Comparison of ENCODE assay signal across 12 mouse cellular contexts in the genomic region with DNA sequence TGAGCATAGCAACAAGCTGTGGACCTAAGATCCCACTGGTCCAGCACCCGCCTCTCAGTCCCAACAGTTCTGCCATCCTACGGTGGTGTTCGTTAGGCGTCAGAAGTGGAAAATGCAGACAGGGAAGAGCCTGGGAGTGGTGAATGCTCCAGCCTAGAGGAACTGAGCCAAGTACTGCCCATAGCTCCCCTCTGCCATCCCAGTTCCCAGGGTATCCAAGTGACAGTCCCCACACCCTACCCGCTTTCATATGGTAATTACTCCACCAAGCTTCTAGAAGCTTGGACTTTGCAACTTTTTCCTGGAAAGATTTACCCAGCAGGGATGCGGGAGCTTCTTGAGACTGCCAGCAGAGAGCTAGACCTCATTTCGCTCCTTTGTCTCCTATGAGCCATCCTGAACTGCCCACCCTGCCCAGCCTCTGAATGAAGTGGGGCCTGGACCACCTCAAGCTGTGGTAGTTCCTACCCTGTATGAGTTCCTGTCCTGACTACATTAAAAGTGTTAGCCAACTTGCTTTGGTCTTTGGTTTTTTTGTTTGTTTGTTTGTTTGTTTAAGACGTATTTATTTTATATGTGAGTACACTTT.
A peak's percentile ranks its signal among the peaks of the same experiment; 100 is the strongest.
DNase-seq lines count a peak whose midpoint lies in the region; ATAC-seq lines count a peak whose summit lies in the region.
"Had no signal": no experiment of that assay in that cellular context is flagged by ENCODE, and none has a peak within 500 bp of the region (broad histone marks: within the 10 kb centered on the region; RNA-seq: fewer than 3 reads in every experiment).

No protein-coding gene starts in this region.

- H3K9ac ChIP-seq in hindbrain, embryonic 12.5 days: no peak overlapping the region
- H3K9ac ChIP-seq in midbrain, embryonic 14.5 days (replicated peaks; ENCODE audit: low read length): no peak overlapping the region
- H3K9ac ChIP-seq: heart, embryonic 12.5 days; lung, embryonic 15.5 days had no signal

- no peak overlapping the region for H3K4me3 ChIP-seq in hindbrain, embryonic 12.5 days
- no peak overlapping the region for H3K4me3 ChIP-seq in midbrain, embryonic 14.5 days (replicated peaks; ENCODE audit: low read depth, low read length)
- H3K4me3 ChIP-seq: heart, embryonic 12.5 days; lung, embryonic 15.5 days had no signal

- peaks cover 7% of the 10 kb centered on the region for H3K36me3 ChIP-seq in hindbrain, embryonic 12.5 days
- H3K36me3 ChIP-seq in midbrain, embryonic 14.5 days (ENCODE audit: control insufficient read depth, insufficient read depth, low read length): no peaks in the 10 kb centered on the region

- no peak overlapping the region for H3K4me2 ChIP-seq in hindbrain, embryonic 12.5 days (replicated peaks)
- no peak overlapping the region for H3K4me2 ChIP-seq in midbrain, embryonic 14.5 days (ENCODE audit: low read length)
- H3K4me2 ChIP-seq: heart, embryonic 12.5 days; lung, embryonic 15.5 days had no signal

- 51% methylated on average over 8 of the region's 8 CpGs for WGBS in hindbrain, embryonic 12.5 days
- WGBS in midbrain, embryonic 14.5 days: 32% methylated on average over 8 of the region's 8 CpGs

- no peaks in the 10 kb centered on the region for H3K9me3 ChIP-seq in hindbrain, embryonic 12.5 days (replicated peaks)
- H3K9me3 ChIP-seq in midbrain, embryonic 14.5 days (ENCODE audit: control insufficient read depth, low read length): no peaks in the 10 kb centered on the region
- H3K9me3 ChIP-seq: heart, embryonic 12.5 days; lung, embryonic 15.5 days had no signal

- DNase-seq in heart, adult 11 months: peak; percentile 74
- no peak for DNase-seq in heart, adult 9 months (ENCODE audit: low spot score in 2 of 2)
- DNase-seq in ZHBTc4 (ENCODE audit: low read depth, low spot score): peak; percentile 76
- DNase-seq in midbrain, embryonic 14.5 days: peak; percentile 49
- no peak for DNase-seq in testis, postnatal 14 days (ENCODE audit: low spot score)
- DNase-seq in adrenal gland, adult 2 months: no peak
- DNase-seq: thymus, postnatal 14 days had no signal

- H3K4me1 ChIP-seq in hindbrain, embryonic 12.5 days: peaks cover 24% of the 10 kb centered on the region
- H3K4me1 ChIP-seq in midbrain, embryonic 14.5 days (ENCODE audit: control insufficient read depth, insufficient read depth, low read length): peaks cover 8% of the 10 kb centered on the region; the same call in 1 of the 2 replicates
- H3K4me1 ChIP-seq: lung, embryonic 15.5 days had no signal

- 0 out of 2 replicates have a peak overlapping the region, but pooled peaks have one; percentile 55 for H3K27ac ChIP-seq in hindbrain, embryonic 12.5 days
- H3K27ac ChIP-seq in midbrain, embryonic 14.5 days (replicated peaks; ENCODE audit: low read depth, low read length): peak overlapping the region; percentile 52; the same call in 1 of the 2 replicates
- H3K27ac ChIP-seq: lung, embryonic 15.5 days had no signal

- no peaks in the 10 kb centered on the region for H3K27me3 ChIP-seq in hindbrain, embryonic 12.5 days
- H3K27me3 ChIP-seq in midbrain, embryonic 14.5 days (ENCODE audit: control insufficient read depth, insufficient read depth, low read length): no peaks in the 10 kb centered on the region
- H3K27me3 ChIP-seq: heart, embryonic 12.5 days; lung, embryonic 15.5 days; Patski had no signal

- ATAC-seq in hindbrain, embryonic 12.5 days (ENCODE audit: low FRiP score): 0 out of 2 replicates have a peak, but pooled peaks have one; percentile 35
- peak; percentile 62; the same call in 1 of the 2 replicates for ATAC-seq in midbrain, embryonic 14.5 days (ENCODE audit: low FRiP score, low TSS enrichment)
- no peak for ATAC-seq in erythroblast, adult 5-6 weeks (replicated peaks; ENCODE audit: low FRiP score, poor library complexity, severe bottlenecking)

Comparison
In these comparisons a context has a peak if more than half of its experiments do, and no peak if none do; other contexts are left out.
1. DNase-seq: peak in heart, adult 11 months (single experiment), ZHBTc4 (single experiment) and midbrain, embryonic 14.5 days (single experiment); none in heart, adult 9 months (0 of 2), testis, postnatal 14 days (single experiment) and adrenal gland, adult 2 months (single experiment).